ENCODE assay signal across 28 mouse cellular contexts in genomic region chr14:56057722-56058121, GRCm38 (mm10). TPM values are rescaled to one million over a fixed set of nuclear protein-coding genes. Genes with fewer than 3 reads are reported as not detected.
DNase-seq lines count a peak whose midpoint lies in the region; ATAC-seq and TF ChIP-seq lines count a peak whose summit lies in the region.
"Had no signal": no experiment of that assay in that cellular context is flagged by ENCODE, and none has a peak within 500 bp of the region (broad histone marks: within the 10 kb centered on the region; RNA-seq: fewer than 3 reads in every experiment).

No protein-coding gene starts in this region.

- H3K9me3 ChIP-seq in heart, embryonic 15.5 days (replicated peaks), result no peaks in the 10 kb centered on the region
- no peaks in the 10 kb centered on the region for H3K9me3 ChIP-seq in liver, postnatal 0 days (ENCODE audit: low read length)
- H3K9me3 ChIP-seq: embryonic facial prominence, embryonic 15.5 days; forebrain, embryonic 15.5 days; heart, embryonic 13.5 days; hindbrain, embryonic 12.5 days had no signal

- intact Hi-C loops in heart, postnatal 14 days (cut with DNase I), result no loop called here
- intact Hi-C loops in gastrocnemius, postnatal 36 days (cut with DNase I), result no loop called here

- DNase-seq in heart, postnatal 14 days, result no peak
- DNase-seq in 416B (ENCODE audit: low read depth), result peak; percentile 90
- no peak for DNase-seq in liver, postnatal 0 days
- DNase-seq in Muller cell, postnatal 12 days (ENCODE audit: inconsistent ontology term), result no peak
- DNase-seq in gastrocnemius, postnatal 36 days, result no peak
- DNase-seq: adrenal gland, adult 8-10 months; adrenal gland, postnatal 36 days; cerebellum, adult 2 months; cerebellum, postnatal 14 days; embryo, embryonic 11 days; heart, adult 2 months; heart, postnatal 4 days had no signal

- H3K4me1 ChIP-seq in heart, embryonic 15.5 days (replicated peaks), result 0 out of 2 replicates have a peak, but pooled peaks cover 3% of the 10 kb centered on the region
- H3K4me1 ChIP-seq in liver, postnatal 0 days (ENCODE audit: insufficient read depth), result no peaks in the 10 kb centered on the region
- H3K4me1 ChIP-seq: embryonic facial prominence, embryonic 15.5 days; forebrain, embryonic 15.5 days; hindbrain, embryonic 12.5 days had no signal

- no peak overlapping the region for H3K9ac ChIP-seq in heart, embryonic 15.5 days
- no peak overlapping the region for H3K9ac ChIP-seq in liver, postnatal 0 days (replicated peaks)
- H3K9ac ChIP-seq: embryonic facial prominence, embryonic 15.5 days; forebrain, embryonic 15.5 days; heart, embryonic 13.5 days; hindbrain, embryonic 12.5 days had no signal

- no peak for TF ChIP-seq EP300 in liver, postnatal 0 days (IDR thresholded peaks at IDR 0.05; ENCODE audit: low read depth)

- 0 out of 2 replicates have a peak, but pooled peaks have one; percentile 43 for ATAC-seq in heart, embryonic 15.5 days (replicated peaks; ENCODE audit: insufficient number of reproducible peaks, insufficient read depth, low FRiP score, low read depth)
- 0 out of 2 replicates have a peak, but pooled peaks have one; percentile 19 for ATAC-seq in erythroid progenitor cell, adult 5-6 weeks (replicated peaks; ENCODE audit: low FRiP score, poor library complexity, severe bottlenecking)
- ATAC-seq in liver, postnatal 0 days, result no peak
- ATAC-seq: CD4-positive, CD25-positive, alpha-beta regulatory T cell, adult 4 months; forebrain, embryonic 15.5 days; hindbrain, embryonic 16.5 days; inflammation-experienced regulatory T-cells, adult 6 months; intestine, postnatal 0 days had no signal

- no peak overlapping the region for H3K4me3 ChIP-seq in heart, embryonic 15.5 days
- no peak overlapping the region for H3K4me3 ChIP-seq in liver, postnatal 0 days (ENCODE audit: low read depth, low read length)
- H3K4me3 ChIP-seq: embryonic facial prominence, embryonic 15.5 days; erythroblast, embryonic 14.5 days; forebrain, embryonic 15.5 days; heart, adult 2 months; heart, embryonic 13.5 days; hindbrain, embryonic 12.5 days had no signal

- no peak overlapping the region for H3K27ac ChIP-seq in heart, embryonic 15.5 days
- H3K27ac ChIP-seq in liver, postnatal 0 days (ENCODE audit: low read depth), result no peak overlapping the region
- H3K27ac ChIP-seq: embryonic facial prominence, embryonic 15.5 days; forebrain, embryonic 15.5 days; heart, adult 2 months; heart, embryonic 13.5 days; hindbrain, embryonic 12.5 days had no signal

- TF ChIP-seq CTCF in liver, postnatal 0 days (IDR thresholded peaks at IDR 0.05; ENCODE audit: low read depth), result no peak

- no peaks in the 10 kb centered on the region for H3K27me3 ChIP-seq in heart, embryonic 15.5 days
- H3K27me3 ChIP-seq in liver, postnatal 0 days (ENCODE audit: insufficient read depth, low read length), result no peaks in the 10 kb centered on the region
- H3K27me3 ChIP-seq: embryonic facial prominence, embryonic 15.5 days; forebrain, embryonic 15.5 days; heart, embryonic 13.5 days; hindbrain, embryonic 12.5 days had no signal

- no peak overlapping the region for H3K4me2 ChIP-seq in heart, embryonic 15.5 days
- no peak overlapping the region for H3K4me2 ChIP-seq in liver, postnatal 0 days (ENCODE audit: low read depth, low read length)
- H3K4me2 ChIP-seq: embryonic facial prominence, embryonic 15.5 days; forebrain, embryonic 15.5 days; heart, embryonic 13.5 days; hindbrain, embryonic 12.5 days had no signal

- H3K36me3 ChIP-seq in heart, embryonic 15.5 days, result no peaks in the 10 kb centered on the region
- H3K36me3 ChIP-seq in liver, postnatal 0 days (replicated peaks; ENCODE audit: insufficient read depth, low read length), result no peaks in the 10 kb centered on the region
- H3K36me3 ChIP-seq: embryonic facial prominence, embryonic 15.5 days; forebrain, embryonic 15.5 days; heart, embryonic 13.5 days; hindbrain, embryonic 12.5 days had no signal

- WGBS in heart, embryonic 15.5 days, result 32% methylated on average over 4 of the region's 4 CpGs
- WGBS in liver, postnatal 0 days (ENCODE audit: insufficient replicate concordance), result 45% methylated on average over 4 of the region's 4 CpGs

RNA-seq across cellular contexts. Expression of gene Mcpt4, which starts 4.4 kb away (rescaled TPM):
- 0.75 and 0.88 TPM in 2 replicates for polyA plus RNA-seq in heart, embryonic 15.5 days (2015; fragmentation: Nextera tagmentation; extraction: Ambion mirVana)
- 1 to 10 TPM; 2.8 to 3.2 TPM for total RNA-seq in heart, postnatal 14 days (2021)
- not detected in 2 replicates for total RNA-seq in erythroid progenitor cell, adult 5-6 weeks (2015; ENCODE audit: low replicate concordance)
- not detected in 2 replicates for total RNA-seq in erythroid progenitor cell, adult 5-6 weeks (2017; ENCODE audit: low replicate concordance)
- polyA plus RNA-seq in liver, postnatal 0 days (2015; fragmentation: Nextera tagmentation; extraction: Ambion mirVana), result 0.26 and 0.51 TPM in 2 replicates
- total RNA-seq in gastrocnemius, postnatal 36 days (2021), result 1 to 10 TPM; 2.5 to 3.3 TPM
- total RNA-seq: common myeloid progenitor, adult 5-6 weeks had no signal
- polyA plus RNA-seq: CD4-positive, CD25-positive, alpha-beta regulatory T cell, adult 4 months; cerebellum, adult 2 months; embryonic facial prominence, embryonic 11.5 days; erythroblast, embryonic 14.5 days; forebrain, embryonic 11.5 days; forebrain, embryonic 15.5 days; hindbrain, embryonic 12.5 days; hindbrain, embryonic 16.5 days; inflammation-experienced regulatory T-cells, adult 6 months had no signal

RNA-seq across cellular contexts. Expression of gene Mcpt2, which starts 15.9 kb away (rescaled TPM):
- 0.19 TPM in 1 of 2 replicates, not detected in the other for polyA plus RNA-seq in heart, embryonic 15.5 days (2015; fragmentation: Nextera tagmentation; extraction: Ambion mirVana)
- total RNA-seq in heart, postnatal 14 days (2021), result not detected
- not detected in 2 replicates for total RNA-seq in erythroid progenitor cell, adult 5-6 weeks (2015; ENCODE audit: low replicate concordance)
- not detected in 2 replicates for total RNA-seq in erythroid progenitor cell, adult 5-6 weeks (2017; ENCODE audit: low replicate concordance)
- 0.23 and 0.27 TPM in 2 replicates for polyA plus RNA-seq in liver, postnatal 0 days (2015; fragmentation: Nextera tagmentation; extraction: Ambion mirVana)
- not detected for total RNA-seq in gastrocnemius, postnatal 36 days (2021)
- total RNA-seq: adrenal gland, adult 8-10 months; adrenal gland, postnatal 36 days; common myeloid progenitor, adult 5-6 weeks; gastrocnemius, adult 8-10 months; gastrocnemius, postnatal 4 days; heart, adult 2 months had no signal
- polyA plus RNA-seq: CD4-positive, CD25-positive, alpha-beta regulatory T cell, adult 4 months; cerebellum, adult 2 months; embryonic facial prominence, embryonic 11.5 days; erythroblast, embryonic 14.5 days; forebrain, embryonic 11.5 days; forebrain, embryonic 15.5 days; heart, adult 2 months; heart, embryonic 13.5 days; hindbrain, embryonic 12.5 days; hindbrain, embryonic 16.5 days; inflammation-experienced regulatory T-cells, adult 6 months had no signal

RNA-seq across cellular contexts. Expression of gene Mcpt8, which starts 27.4 kb away (rescaled TPM):
- polyA plus RNA-seq in heart, embryonic 15.5 days (2015; fragmentation: Nextera tagmentation; extraction: Ambion mirVana), result 0.52 and 0.94 TPM in 2 replicates
- not detected for total RNA-seq in heart, postnatal 14 days (2021)
- total RNA-seq in erythroid progenitor cell, adult 5-6 weeks (2015; ENCODE audit: low replicate concordance), result 169 and 180 TPM in 2 replicates
- 49.1 and 57.2 TPM in 2 replicates for total RNA-seq in erythroid progenitor cell, adult 5-6 weeks (2017; ENCODE audit: low replicate concordance)
- 13.3 and 19.0 TPM in 2 replicates for polyA plus RNA-seq in liver, postnatal 0 days (2015; fragmentation: Nextera tagmentation; extraction: Ambion mirVana)
- not detected for total RNA-seq in gastrocnemius, postnatal 36 days (2021)
- total RNA-seq: adrenal gland, adult 8-10 months; adrenal gland, postnatal 36 days; gastrocnemius, adult 8-10 months; gastrocnemius, postnatal 4 days; heart, adult 2 months; heart, postnatal 4 days had no signal
- polyA plus RNA-seq: CD4-positive, CD25-positive, alpha-beta regulatory T cell, adult 4 months; cerebellum, adult 2 months; embryonic facial prominence, embryonic 11.5 days; forebrain, embryonic 11.5 days; heart, embryonic 13.5 days; hindbrain, embryonic 12.5 days; hindbrain, embryonic 16.5 days; inflammation-experienced regulatory T-cells, adult 6 months; intestine, postnatal 0 days had no signal

RNA-seq across cellular contexts. Expression of gene Mcpt9, which starts 27.4 kb away (rescaled TPM):
- not detected in 2 replicates for polyA plus RNA-seq in heart, embryonic 15.5 days (2015; fragmentation: Nextera tagmentation; extraction: Ambion mirVana)
- total RNA-seq in heart, postnatal 14 days (2021), result not detected
- total RNA-seq in erythroid progenitor cell, adult 5-6 weeks (2015; ENCODE audit: low replicate concordance), result not detected in 2 replicates
- total RNA-seq in erythroid progenitor cell, adult 5-6 weeks (2017; ENCODE audit: low replicate concordance), result not detected in 2 replicates
- not detected in 2 replicates for polyA plus RNA-seq in liver, postnatal 0 days (2015; fragmentation: Nextera tagmentation; extraction: Ambion mirVana)
- not detected for total RNA-seq in gastrocnemius, postnatal 36 days (2021)
- total RNA-seq: adrenal gland, adult 8-10 months; adrenal gland, postnatal 36 days; common myeloid progenitor, adult 5-6 weeks; gastrocnemius, adult 8-10 months; gastrocnemius, postnatal 4 days; heart, adult 2 months; heart, postnatal 4 days had no signal
- polyA plus RNA-seq: CD4-positive, CD25-positive, alpha-beta regulatory T cell, adult 4 months; cerebellum, adult 2 months; embryonic facial prominence, embryonic 11.5 days; embryonic facial prominence, embryonic 15.5 days; erythroblast, embryonic 14.5 days; forebrain, embryonic 11.5 days; forebrain, embryonic 15.5 days; heart, adult 2 months; heart, embryonic 13.5 days; hindbrain, embryonic 12.5 days; hindbrain, embryonic 16.5 days; inflammation-experienced regulatory T-cells, adult 6 months; intestine, postnatal 0 days had no signal

RNA-seq across cellular contexts. Expression of gene Mcpt1, which starts 40.0 kb away (rescaled TPM):
- polyA plus RNA-seq in heart, embryonic 15.5 days (2015; fragmentation: Nextera tagmentation; extraction: Ambion mirVana), result not detected in 2 replicates
- not detected for total RNA-seq in heart, postnatal 14 days (2021)
- not detected in 2 replicates for total RNA-seq in erythroid progenitor cell, adult 5-6 weeks (2015; ENCODE audit: low replicate concordance)
- 1.8 TPM in 1 of 2 replicates, not detected in the other for total RNA-seq in erythroid progenitor cell, adult 5-6 weeks (2017; ENCODE audit: low replicate concordance)
- polyA plus RNA-seq in liver, postnatal 0 days (2015; fragmentation: Nextera tagmentation; extraction: Ambion mirVana), result not detected in 2 replicates
- not detected for total RNA-seq in gastrocnemius, postnatal 36 days (2021)
- total RNA-seq: adrenal gland, adult 8-10 months; adrenal gland, postnatal 36 days; common myeloid progenitor, adult 5-6 weeks; gastrocnemius, adult 8-10 months; gastrocnemius, postnatal 4 days; heart, adult 2 months; heart, postnatal 4 days had no signal
- polyA plus RNA-seq: CD4-positive, CD25-positive, alpha-beta regulatory T cell, adult 4 months; cerebellum, adult 2 months; embryonic facial prominence, embryonic 11.5 days; erythroblast, embryonic 14.5 days; forebrain, embryonic 11.5 days; forebrain, embryonic 15.5 days; heart, adult 2 months; heart, embryonic 13.5 days; hindbrain, embryonic 12.5 days; hindbrain, embryonic 16.5 days; inflammation-experienced regulatory T-cells, adult 6 months had no signal

Comparison
In these comparisons a context has a peak if more than half of its experiments do, and no peak if none do; other contexts are left out.
1. RNA of gene Mcpt8, which starts 27.4 kb away (total RNA-seq): 49.1 to 180 TPM in erythroid progenitor cell, adult 5-6 weeks; not detected in heart, postnatal 14 days and not detected in gastrocnemius, postnatal 36 days; every median in the first group is over 10 times any median in the second.